18 mouse cellular contexts compared by ENCODE assay signal in the genomic region with DNA sequence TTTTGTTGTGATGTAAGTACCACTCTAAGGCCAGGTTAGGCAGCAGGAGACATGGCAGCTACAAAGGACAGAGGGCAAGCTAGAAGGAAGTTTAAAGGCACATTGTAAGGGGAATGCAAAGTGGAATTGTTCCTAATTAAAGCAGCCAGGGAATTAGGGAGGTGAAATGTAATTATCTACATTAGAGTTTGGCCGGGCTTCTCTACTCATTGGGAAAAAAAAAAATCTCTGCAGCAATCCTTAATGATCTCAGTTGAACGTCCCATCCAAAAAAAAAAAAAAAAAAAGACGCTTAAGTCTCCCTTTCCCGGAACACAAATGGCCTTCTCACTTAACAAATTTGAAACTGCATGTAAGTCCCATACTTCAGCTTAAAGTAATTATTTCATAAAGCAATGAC.
"Had no signal": no experiment of that assay in that cellular context is flagged by ENCODE, and none has a peak within 500 bp of the region (broad histone marks: within the 10 kb centered on the region; RNA-seq: fewer than 3 reads in every experiment).

No protein-coding gene starts in this region.

- H3K9ac ChIP-seq: kidney, embryonic 15.5 days; limb, embryonic 12.5 days; limb, embryonic 15.5 days; liver, embryonic 15.5 days; lung, embryonic 15.5 days had no signal

- H3K9me3 ChIP-seq: kidney, embryonic 15.5 days; limb, embryonic 12.5 days; limb, embryonic 15.5 days; liver, embryonic 15.5 days; lung, embryonic 15.5 days had no signal

- DNase-seq: kidney, adult 8-10 months; kidney, postnatal 10 days; kidney, postnatal 4 days; left cerebral cortex, postnatal 4 days; lung, adult 18-20 months; lung, postnatal 10 days; lung, postnatal 36 days; thymus, adult 18-20 months; thymus, postnatal 14 days; thymus, postnatal 4 days had no signal

- H3K36me3 ChIP-seq: kidney, embryonic 15.5 days; limb, embryonic 12.5 days; limb, embryonic 15.5 days; liver, embryonic 15.5 days; lung, embryonic 15.5 days had no signal

- H3K4me2 ChIP-seq: kidney, embryonic 15.5 days; limb, embryonic 12.5 days; limb, embryonic 15.5 days; liver, embryonic 11.5 days; liver, embryonic 15.5 days; lung, embryonic 15.5 days; midbrain, embryonic 11.5 days had no signal

- H3K27ac ChIP-seq: kidney, embryonic 15.5 days; limb, embryonic 12.5 days; limb, embryonic 15.5 days; liver, embryonic 15.5 days; lung, embryonic 15.5 days had no signal

- H3K27me3 ChIP-seq: kidney, embryonic 15.5 days; limb, embryonic 12.5 days; limb, embryonic 15.5 days; liver, embryonic 15.5 days; lung, embryonic 15.5 days; megakaryocyte, embryonic 14.5 days had no signal

- H3K4me1 ChIP-seq: lung, embryonic 15.5 days had no signal

- H3K4me3 ChIP-seq: kidney, embryonic 15.5 days; limb, embryonic 12.5 days; limb, embryonic 15.5 days; liver, embryonic 15.5 days; lung, embryonic 15.5 days; megakaryocyte, embryonic 14.5 days had no signal
